Mouse (Mus musculus) heart, embryonic 16.5 days (tissue): ENCODE results near the gene Btbd35f29. TPM values are rescaled to one million over a fixed set of nuclear protein-coding genes. Genes with fewer than 3 reads are reported as not detected.

Experiments
- polyA plus RNA-seq: library from polyadenylated mRNA; unstranded; fragments of >200 nt; fragmentation: Nextera tagmentation; extraction: Ambion mirVana; gene quantifications from 2 replicates; pipeline ENCODE4 v1.2.1, GENCODE M21; 2015

Btbd35f29 gene
- polyA plus RNA-seq, 1 experiment from 2014 or later: not detected

Other genes starting within 250 kb of the Btbd35f29 start
- gene Spin2f, start 136.2 kb downstream of the Btbd35f29 start, polyA plus RNA-seq: not detected in 2 replicates
- gene Btbd35f26, start 218.8 kb downstream of the Btbd35f29 start, polyA plus RNA-seq: not detected in 2 replicates